Comparison of ENCODE assay signal across 8 mouse cellular contexts in the genomic region with DNA sequence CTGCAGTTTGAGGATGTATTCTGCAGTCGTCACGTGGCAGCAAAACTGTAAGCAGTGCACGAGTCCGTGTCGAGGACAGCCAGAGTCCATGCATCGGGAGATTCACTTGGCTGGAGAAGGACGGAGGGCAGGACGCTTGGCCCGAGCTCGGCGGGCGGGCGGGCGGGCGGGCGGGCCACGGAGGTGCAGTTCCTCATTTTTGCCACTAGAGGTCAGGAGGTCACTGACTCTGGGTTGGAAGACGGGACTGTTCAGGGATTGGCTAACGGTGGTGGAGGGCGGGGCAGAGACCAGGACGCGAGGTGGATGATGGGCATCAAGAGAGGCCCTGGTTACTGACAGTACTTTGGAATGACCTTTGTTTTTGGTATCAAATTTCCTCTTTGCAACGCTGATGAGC. TPM values are rescaled to one million over a fixed set of nuclear protein-coding genes. Genes with fewer than 3 reads are reported as not detected.
A peak's percentile ranks its signal among the peaks of the same experiment; 100 is the strongest.
DNase-seq lines count a peak whose midpoint lies in the region; TF ChIP-seq lines count a peak whose summit lies in the region.

No protein-coding gene starts in this region.

- H3K4me1 ChIP-seq in cortical plate, adult 2 months (ENCODE audit: control insufficient read depth, insufficient read depth, low read length), result peaks cover 1% of the 10 kb centered on the region; the same call in 1 of the 2 replicates
- peaks cover 18% of the 10 kb centered on the region for H3K4me1 ChIP-seq in megakaryocyte, embryonic 14.5 days

- H3K9me3 ChIP-seq in megakaryocyte, embryonic 14.5 days, result no peaks in the 10 kb centered on the region

- peak; percentile 58 for TF ChIP-seq CTCF in cortical plate, adult 2 months (IDR thresholded peaks at IDR 0.05; ENCODE audit: extremely low read depth, insufficient read depth, low read length)

- H3K27ac ChIP-seq in cortical plate, adult 2 months (ENCODE audit: insufficient read depth, low read length), result no peak overlapping the region

- peaks cover 36% of the 10 kb centered on the region for H3K27me3 ChIP-seq in megakaryocyte, embryonic 14.5 days (replicated peaks)

- H3K36me3 ChIP-seq in megakaryocyte, embryonic 14.5 days (replicated peaks; ENCODE audit: low read length), result peaks cover 42% of the 10 kb centered on the region

- 0 out of 2 replicates have a peak overlapping the region, but pooled peaks have one; percentile 1 for H3K4me3 ChIP-seq in cortical plate, adult 2 months (ENCODE audit: insufficient read depth, low read length)
- H3K4me3 ChIP-seq in megakaryocyte, embryonic 14.5 days (replicated peaks), result peak overlapping the region; percentile 90

- DNase-seq in adipocyte (ENCODE audit: low spot score), result peak; percentile 76
- peak; percentile 70 to 81 for DNase-seq in gastrocnemius, adult 8-10 months (ENCODE audit: low spot score in 2 of 2)
- peak; percentile 90 for DNase-seq in induced T-regulatory cell, adult 2 months (ENCODE audit: low read depth)
- DNase-seq in left cerebral cortex, adult 8-10 months (ENCODE audit: low spot score in 2 of 2), result peak; percentile 39 to 75
- DNase-seq in right cerebral cortex, adult 2 months (ENCODE audit: low spot score in 2 of 2), result peak; percentile 77 to 82
- DNase-seq in urinary bladder, postnatal 10 days (ENCODE audit: low spot score), result peak; percentile 49

- no peak; the same call in 1 of the 2 replicates for TF ChIP-seq POLR2A in cortical plate, adult 2 months (IDR thresholded peaks at IDR 0.05; ENCODE audit: extremely low read depth, insufficient read depth, low read length)

RNA-seq across cellular contexts. Expression of gene Doc2b, which starts 26.6 kb away (rescaled TPM):
- 7.9 and 11.7 TPM in 2 replicates for polyA plus RNA-seq in cortical plate, adult 2 months (2012; rRNA removed)
- total RNA-seq in gastrocnemius, adult 8-10 months (2022), result 1 to 10 TPM in 2 of 4 experiments, under 1 TPM in 2; 0.41 to 1.4 (median 0.78) TPM
- 10 to 100 TPM; 21.7 to 32.6 (median 24.1) TPM for total RNA-seq in left cerebral cortex, adult 8-10 months (2022)
- polyA plus RNA-seq in megakaryocyte, embryonic 14.5 days (2012; ENCODE audit: insufficient read depth, low replicate concordance), result not detected in 2 replicates

RNA-seq across cellular contexts. Expression of gene Ywhae, which starts 36.5 kb away (rescaled TPM):
- 955 and 987 TPM in 2 replicates for polyA plus RNA-seq in cortical plate, adult 2 months (2012; rRNA removed)
- 100 to 1,000 TPM; 440 to 558 (median 522) TPM for total RNA-seq in gastrocnemius, adult 8-10 months (2022)
- 1,000 to 10,000 TPM; 1,072 to 1,190 (median 1,127) TPM for total RNA-seq in left cerebral cortex, adult 8-10 months (2022)
- polyA plus RNA-seq in megakaryocyte, embryonic 14.5 days (2012; ENCODE audit: insufficient read depth, low replicate concordance), result 32.8 and 324 TPM in 2 replicates

Comparison
In these comparisons a context has a peak if more than half of its experiments do, and no peak if none do; other contexts are left out.
1. RNA of gene Doc2b, which starts 26.6 kb away (total RNA-seq): 21.7 to 32.6 TPM in left cerebral cortex, adult 8-10 months; 0.41 to 1.4 TPM in gastrocnemius, adult 8-10 months; every median in the first group is over 4 times any median in the second.
2. Peak in every context shown above with its lines, with median percentiles within 50 percentile points of each other: DNase-seq.